Mouse (Mus musculus) heart, postnatal 0 days (tissue): ENCODE measurements around the gene Ntn1. TPM values are rescaled to one million over a fixed set of nuclear protein-coding genes. Genes with fewer than 3 reads are reported as not detected.
A peak's percentile ranks its signal among the peaks of the same experiment; 100 is the strongest.

Experiments used
- ATAC-seq: fragments of 200-750 bp; cut with Nextera tagmentation; 2 replicates; pipeline ENCODE4 v1.8.0; 2017; ENCODE audit warnings: low read depth, moderate number of reproducible peaks, moderate library complexity; ENCODE audit not compliant: insufficient read depth
- DNase-seq: peaks from one replicate; pipeline ENCODE4 v3.0.0-alpha.2; 2016; ENCODE audit warnings: low spot score
- H3K27ac ChIP-seq: fragments of 300-500 bp; sonication (generic); 2 replicates; pipeline ENCODE4 v1.5.1; 2014; ENCODE audit warnings: low read depth, mild to moderate bottlenecking
- H3K27me3 ChIP-seq: fragments of 300-500 bp; sonication (generic); 2 replicates; pipeline ENCODE4 v1.6.1; 2014; ENCODE audit warnings: low read length, mixed read lengths; ENCODE audit not compliant: control insufficient read depth, insufficient read depth
- H3K36me3 ChIP-seq: fragments of 300-500 bp; sonication (generic); replicated peaks from 2 replicates; pipeline ENCODE4 v1.6.1; 2014; ENCODE audit warnings: low read length, mixed read lengths; ENCODE audit not compliant: control insufficient read depth, insufficient read depth
- H3K4me1 ChIP-seq: fragments of 300-500 bp; sonication (generic); 2 replicates; pipeline ENCODE4 v1.6.1; 2014; ENCODE audit warnings: antibody characterized with exemption; ENCODE audit not compliant: control insufficient read depth, insufficient read depth
- H3K4me2 ChIP-seq: fragments of 300-500 bp; sonication (generic); 2 replicates; pipeline ENCODE4 v1.6.1; 2014; ENCODE audit warnings: low read depth, mild to moderate bottlenecking, low read length, moderate library complexity
- H3K4me3 ChIP-seq: fragments of 300-500 bp; sonication (generic); 2 replicates; pipeline ENCODE4 v1.5.1; 2014; ENCODE audit warnings: low read depth, low read length
- H3K9ac ChIP-seq: fragments of 300-500 bp; sonication (generic); replicated peaks from 2 replicates; pipeline ENCODE4 v1.6.1; 2014; ENCODE audit warnings: low read depth, low read length, mixed read lengths
- H3K9me3 ChIP-seq: fragments of 300-500 bp; sonication (generic); replicated peaks from 2 replicates; pipeline ENCODE4 v1.6.1; 2016; ENCODE audit warnings: low read length; ENCODE audit not compliant: control insufficient read depth
- CTCF ChIP-seq: IDR thresholded peaks from 2 replicates; pipeline ENCODE4 v1.5.1; 2016; ENCODE audit warnings: antibody characterized with exemption, control low read depth, low read depth
- EP300 ChIP-seq: IDR thresholded peaks from 2 replicates; pipeline ENCODE4 v1.6.1; 2016; ENCODE audit warnings: antibody characterized with exemption, low read depth
- WGBS: fragments of 180-500 bp; shearing (Covaris S2); extraction: QIAGEN DNeasy Blood & Tissue Kit; methylation state at CpG from one replicate; pipeline ENCODE4 v1.1.7; 2014; 5-methylcytosine and 5-hydroxymethylcytosine counted together
- polyA plus RNA-seq: library from polyadenylated mRNA; unstranded; fragments of >200 nt; fragmentation: Nextera tagmentation; extraction: Ambion mirVana; gene quantifications from 2 replicates; pipeline ENCODE4 v1.2.1, GENCODE M21; 2015
- total RNA-seq: library from RNA; depleted of rRNA; stranded (reverse); fragments of >200 nt; gene quantifications from 2 replicates; pipeline ENCODE4 v1.2.3, GENCODE M21; 2014; ENCODE audit warnings: low replicate concordance

The Ntn1 gene
- total and polyA plus RNA-seq, 2 experiments from 2014 or later, result 24.8 to 117 TPM

DNA sequence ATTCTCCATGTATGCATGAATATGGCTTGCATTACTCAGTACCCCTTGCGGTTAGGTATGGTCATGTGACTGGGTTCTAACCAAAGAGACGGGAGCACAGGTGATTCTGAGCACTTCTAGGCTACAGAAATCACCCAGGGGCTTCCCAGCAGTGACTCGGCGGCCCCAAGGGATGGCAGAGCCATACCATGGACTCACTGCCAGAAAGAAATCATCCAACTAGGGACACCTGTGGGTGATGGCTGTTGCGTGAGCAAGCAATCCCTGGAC is 155.7 kb downstream of the Ntn1 start:
- H3K36me3 ChIP-seq, result peaks cover 17% of the 10 kb centered on the region
- no peak for TF ChIP-seq EP300
- no peak for TF ChIP-seq CTCF
- no peak overlapping the region for H3K27ac ChIP-seq
- H3K9me3 ChIP-seq, result no peaks in the 10 kb centered on the region
- ATAC-seq (no peak), DNase-seq (no peak)
- H3K9ac ChIP-seq, result no peak overlapping the region
- WGBS, result 89% methylated on average over 5 of the region's 5 CpGs
- H3K4me3 ChIP-seq, result no peak overlapping the region
- H3K4me2 ChIP-seq, result no peak overlapping the region
- no peaks in the 10 kb centered on the region for H3K27me3 ChIP-seq
- H3K4me1 ChIP-seq, result no peaks in the 10 kb centered on the region

DNA sequence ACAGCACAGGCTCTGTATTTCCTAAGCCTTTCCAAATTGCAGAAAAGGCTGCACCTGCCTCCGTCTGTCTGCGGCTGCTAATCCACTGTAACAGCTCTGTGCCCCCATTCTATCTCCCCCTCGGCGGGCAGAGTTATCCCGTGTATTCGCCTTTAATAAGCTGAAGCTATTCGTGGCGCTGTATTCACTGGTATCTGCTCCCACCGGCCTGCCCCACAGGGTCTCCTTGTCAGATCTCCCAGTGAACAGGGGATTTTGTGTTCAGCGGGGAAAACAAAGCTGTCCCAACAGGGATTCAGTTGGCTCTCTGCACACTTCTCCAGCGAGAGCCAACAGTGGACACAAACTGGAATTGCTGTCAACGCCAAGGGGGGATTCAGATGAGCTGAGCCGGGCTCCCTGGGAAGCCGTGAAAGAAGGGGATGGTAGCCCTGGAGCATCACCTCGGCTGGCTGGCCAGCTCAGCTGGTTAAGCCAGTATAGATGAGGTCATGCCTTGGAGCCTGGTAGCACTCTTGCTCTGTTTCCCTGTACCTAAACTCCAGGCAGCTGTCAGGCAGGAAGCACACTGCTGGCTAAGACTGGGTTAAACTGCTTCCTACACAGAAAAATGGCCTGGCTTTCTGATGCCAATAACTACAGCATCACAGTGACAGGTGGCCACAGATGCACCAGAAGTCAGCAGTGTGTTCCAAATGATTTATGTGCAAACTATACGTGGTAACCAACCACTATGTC is 156.2 kb downstream of the Ntn1 start:
- H3K27me3 ChIP-seq, result no peaks in the 10 kb centered on the region
- DNase-seq (no peak), ATAC-seq (peak; percentile 39; the same call in 1 of the 2 replicates)
- H3K4me2 ChIP-seq, result no peak overlapping the region
- no peak overlapping the region for H3K27ac ChIP-seq
- no peaks in the 10 kb centered on the region for H3K4me1 ChIP-seq
- no peak overlapping the region for H3K4me3 ChIP-seq
- 53% methylated on average over 16 of the region's 16 CpGs for WGBS
- no peak for TF ChIP-seq CTCF
- TF ChIP-seq EP300, result no peak
- peaks cover 17% of the 10 kb centered on the region for H3K36me3 ChIP-seq
- H3K9ac ChIP-seq, result no peak overlapping the region
- H3K9me3 ChIP-seq, result no peaks in the 10 kb centered on the region

DNA sequence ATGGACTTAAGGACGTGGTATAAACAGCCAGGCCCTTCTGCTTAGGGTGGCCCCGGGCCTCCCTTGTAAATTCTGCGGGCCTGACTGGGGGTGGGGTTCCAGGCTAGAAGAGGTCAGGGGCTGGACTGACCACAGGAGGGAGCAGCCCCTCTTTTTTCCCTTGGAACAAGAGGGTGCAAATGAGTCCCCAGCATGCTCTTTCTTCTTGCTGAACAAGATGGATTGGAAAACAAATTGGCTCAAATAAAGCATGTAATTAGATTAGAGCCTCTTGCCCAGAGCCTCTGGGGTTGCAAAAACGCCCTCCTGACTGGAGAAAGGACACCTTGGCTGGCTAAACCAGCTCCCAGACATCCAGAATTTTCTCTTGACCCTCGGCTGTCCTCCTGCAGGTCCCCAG is 160.9 kb downstream of the Ntn1 start:
- H3K9me3 ChIP-seq, result no peaks in the 10 kb centered on the region
- H3K36me3 ChIP-seq, result peaks cover under 1% of the 10 kb centered on the region; the same call in 1 of the 2 replicates
- 59% methylated on average over 5 of the region's 5 CpGs for WGBS
- H3K4me2 ChIP-seq, result no peak overlapping the region
- H3K4me1 ChIP-seq, result no peaks in the 10 kb centered on the region
- H3K4me3 ChIP-seq, result no peak overlapping the region
- DNase-seq, result no peak
- no peak for TF ChIP-seq EP300
- no peak overlapping the region for H3K9ac ChIP-seq
- no peaks in the 10 kb centered on the region for H3K27me3 ChIP-seq
- ATAC-seq, result no peak
- H3K27ac ChIP-seq, result no peak overlapping the region

DNA sequence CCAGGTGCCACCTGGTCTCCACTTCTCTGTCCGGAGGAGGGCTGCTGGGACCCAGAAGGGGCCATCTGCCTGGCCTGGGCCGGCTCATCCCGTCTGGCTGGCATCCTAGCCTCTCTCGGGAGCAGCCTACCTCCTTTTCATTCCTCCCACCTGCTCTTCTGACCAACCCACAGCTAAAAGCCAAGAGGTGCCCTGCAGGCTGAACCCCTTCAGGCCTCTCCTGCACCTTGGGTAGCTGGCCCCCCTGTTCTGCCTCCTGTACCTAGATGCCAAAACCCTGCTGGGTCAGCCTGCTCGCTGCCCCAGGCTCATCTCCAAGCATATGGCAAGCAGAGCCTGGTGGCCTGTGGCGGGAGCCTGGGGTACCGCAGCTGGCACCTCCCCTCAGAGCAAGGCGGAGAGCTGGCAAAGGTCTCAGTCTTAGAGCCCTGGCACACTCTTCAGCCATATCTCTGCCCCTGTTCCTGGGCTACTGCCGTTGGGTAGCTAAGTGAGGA is 167.1 kb downstream of the Ntn1 start:
- H3K36me3 ChIP-seq, result no peaks in the 10 kb centered on the region
- WGBS, result 70% methylated on average over 9 of the region's 9 CpGs
- no peak overlapping the region for H3K4me3 ChIP-seq
- DNase-seq (no peak), ATAC-seq (no peak)
- no peak for TF ChIP-seq EP300
- TF ChIP-seq CTCF, result no peak
- no peak overlapping the region for H3K27ac ChIP-seq
- no peaks in the 10 kb centered on the region for H3K4me1 ChIP-seq
- 0 out of 2 replicates have a peak, but pooled peaks cover 4% of the 10 kb centered on the region for H3K9me3 ChIP-seq
- H3K9ac ChIP-seq, result no peak overlapping the region
- H3K4me2 ChIP-seq, result no peak overlapping the region
- H3K27me3 ChIP-seq, result no peaks in the 10 kb centered on the region

DNA sequence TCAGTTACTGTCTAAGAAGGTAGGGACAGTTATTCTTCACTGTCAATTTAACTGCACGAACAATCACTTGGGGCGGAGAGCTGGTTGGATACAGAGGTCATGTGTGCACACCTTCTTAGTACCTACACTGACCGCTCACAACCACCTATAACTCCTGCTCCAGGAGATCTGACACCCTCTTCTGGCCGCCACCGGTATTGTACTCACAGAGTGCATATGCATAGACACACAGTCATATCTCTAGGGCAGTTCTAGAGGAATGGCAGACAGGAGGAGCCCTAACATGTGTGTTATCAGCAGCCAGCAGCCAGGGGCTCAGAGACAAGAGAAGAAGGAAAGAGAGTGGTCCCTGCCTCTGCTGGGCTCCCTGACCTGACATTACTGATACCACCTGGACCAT is 169.1 kb downstream of the Ntn1 start:
- Histone ChIP-seq H3K4me1 (no peaks in the 10 kb centered on the region), H3K27me3 (no peaks in the 10 kb centered on the region), H3K9ac (no peak overlapping the region), H3K27ac (no peak overlapping the region), H3K4me2 (no peak overlapping the region), H3K9me3 (0 out of 2 replicates have a peak, but pooled peaks cover 4% of the 10 kb centered on the region), H3K36me3 (peaks cover under 1% of the 10 kb centered on the region; the same call in 1 of the 2 replicates), H3K4me3 (no peak overlapping the region)
- TF ChIP-seq CTCF (peak; percentile 12; the same call in 1 of the 2 replicates), EP300 (no peak)
- ATAC-seq, result no peak
- DNase-seq, result no peak
- 91% methylated on average over 5 of the region's 5 CpGs for WGBS
